Mouse (Mus musculus) layer of hippocampus, postnatal 10 days (tissue): Measurements from ENCODE around the gene Gm37240. TPM values are rescaled to one million over a fixed set of nuclear protein-coding genes. Genes with fewer than 3 reads are reported as not detected.

Experiments
- DNase-seq, 2 experiments: peaks; one replicate each; pipeline ENCODE4 v3.0.0; 2021; ENCODE audit warnings: low spot score in 2 of 2
- total RNA-seq, 2 experiments: library from RNA; stranded (reverse); gene quantifications; 2 replicates each; pipeline ENCODE4 v1.2.3; 2021

Gm37240 gene
- total RNA-seq, 2 experiments from 2014 or later, result 0.75 to 0.80 TPM

- DNase-seq, result no peak
These were observed 522.6 kb downstream of the Gm37240 start for GRCm38 (mm10) chr3:85364591-85365343.

- DNase-seq, result no peak
These were observed 524.4 kb downstream of the Gm37240 start for GRCm38 (mm10) chr3:85362883-85363282.

GRCm38 (mm10) chr3:85356373-85356772, 530.9 kb downstream of the Gm37240 start:
- no peak for DNase-seq

GRCm38 (mm10) chr3:85348021-85348420, 539.3 kb downstream of the Gm37240 start:
- no peak for DNase-seq

- no peak for DNase-seq
These were observed 546.0 kb downstream of the Gm37240 start for GRCm38 (mm10) chr3:85341103-85341860.

- DNase-seq, result no peak
These were observed 546.8 kb downstream of the Gm37240 start for GRCm38 (mm10) chr3:85340491-85340890.

- no peak for DNase-seq
These were observed 547.4 kb downstream of the Gm37240 start for GRCm38 (mm10) chr3:85339926-85340325.

GRCm38 (mm10) chr3:85339269-85339820, 548.0 kb downstream of the Gm37240 start:
- no peak for DNase-seq

GRCm38 (mm10) chr3:85338755-85339095, 548.6 kb downstream of the Gm37240 start:
- DNase-seq, result no peak

GRCm38 (mm10) chr3:85337881-85338754, 549.2 kb downstream of the Gm37240 start:
- DNase-seq, result no peak

GRCm38 (mm10) chr3:85335517-85335916, 551.8 kb downstream of the Gm37240 start:
- no peak for DNase-seq

GRCm38 (mm10) chr3:85332276-85332675, 555.0 kb downstream of the Gm37240 start:
- DNase-seq, result no peak

GRCm38 (mm10) chr3:85318256-85318655, 569.1 kb downstream of the Gm37240 start:
- no peak for DNase-seq

GRCm38 (mm10) chr3:85317306-85317705, 570.0 kb downstream of the Gm37240 start:
- DNase-seq, result no peak

GRCm38 (mm10) chr3:85314961-85315360, 572.4 kb downstream of the Gm37240 start:
- no peak for DNase-seq

GRCm38 (mm10) chr3:85313646-85314255, 573.6 kb downstream of the Gm37240 start:
- DNase-seq, result no peak

- DNase-seq, result no peak
These were observed 576.1 kb downstream of the Gm37240 start for GRCm38 (mm10) chr3:85311176-85311575.

GRCm38 (mm10) chr3:85310401-85310989, 576.8 kb downstream of the Gm37240 start:
- no peak for DNase-seq

- peak in 1 of 2 experiments; percentile 49 for DNase-seq
These were observed 578.1 kb downstream of the Gm37240 start for GRCm38 (mm10) chr3:85309168-85309567.

- DNase-seq, result peak in 1 of 2 experiments; percentile 28
These were observed 578.6 kb downstream of the Gm37240 start for GRCm38 (mm10) chr3:85308706-85309105.
